Mouse (Mus musculus) neutrophil, adult 5-6 weeks (primary cell): ENCODE data around the gene AL732309.1. TPM values are rescaled to one million over a fixed set of nuclear protein-coding genes. Genes with fewer than 3 reads are reported as not detected.
A peak's percentile ranks its signal among the peaks of the same experiment; 100 is the strongest.
"Not testable (repeated sequence)": the region's sequence is repeated elsewhere in the genome, so short reads cannot be mapped to it uniquely, and the experiment has no call there.

Experiments
- ATAC-seq: fragments of 151-379, 151-347 bp; 2 replicates; pipeline ENCODE4 v1.8.0; 2017; ENCODE audit warnings: mild to moderate bottlenecking, moderate TSS enrichment; ENCODE audit not compliant: insufficient number of reproducible peaks, poor library complexity, low FRiP score, severe bottlenecking; ENCODE audit errors: extremely low read depth
- total RNA-seq: library from RNA; stranded (forward); fragments of 200-1000 nt; gene quantifications from 2 replicates; pipeline ENCODE4 v1.2.3, GENCODE M21; 2017

The AL732309.1 gene
- total RNA-seq, 1 experiment from 2014 or later = 6.1 TPM

GRCm38 (mm10) chr2:25271827-25272511 is 25.3 kb upstream of the AL732309.1 start, which contains the start of the genes Ssna1 and Anapc2:
TSS of gene Ssna1 (minus strand) at chr2:25272438.
TSS of gene Anapc2 (plus strand) at chr2:25272478.
- peak; percentile 91 for ATAC-seq

GRCm38 (mm10) chr2:25267746-25268309 is 21.2 kb upstream of the AL732309.1 start:
- no peak for ATAC-seq

- ATAC-seq = no peak
Measured at GRCm38 (mm10) chr2:25267241-25267640, 20.6 kb upstream of the AL732309.1 start.

- ATAC-seq = no peak
Measured at GRCm38 (mm10) chr2:25266720-25267119, 20.1 kb upstream of the AL732309.1 start.

- ATAC-seq = no peak
Measured at GRCm38 (mm10) chr2:25265897-25266656, 19.4 kb upstream of the AL732309.1 start.

GRCm38 (mm10) chr2:25264851-25265250 is 18.2 kb upstream of the AL732309.1 start:
- no peak for ATAC-seq

- ATAC-seq = no peak
Measured at GRCm38 (mm10) chr2:25264286-25264660, 17.6 kb upstream of the AL732309.1 start.

GRCm38 (mm10) chr2:25263623-25264285 is 17.1 kb upstream of the AL732309.1 start:
- no peak for ATAC-seq

- no peak for ATAC-seq
Measured at GRCm38 (mm10) chr2:25262795-25263622, 16.3 kb upstream of the AL732309.1 start.

- peak; percentile 98 for ATAC-seq
Measured at GRCm38 (mm10) chr2:25262291-25262767, 15.7 kb upstream of the AL732309.1 start, which contains the start of gene Tprn. TSS of gene Tprn (plus strand) at chr2:25262618.

- ATAC-seq = no peak; the same call in 1 of the 2 replicates
Measured at GRCm38 (mm10) chr2:25261870-25262269, 15.2 kb upstream of the AL732309.1 start.

GRCm38 (mm10) chr2:25258887-25259286 is 12.2 kb upstream of the AL732309.1 start:
- no peak for ATAC-seq

GRCm38 (mm10) chr2:25257250-25257649 is 10.6 kb upstream of the AL732309.1 start:
- not testable (repeated sequence) for ATAC-seq

GRCm38 (mm10) chr2:25256443-25257109 is 9.9 kb upstream of the AL732309.1 start:
- ATAC-seq = peak; percentile 49

- peak; percentile 95 for ATAC-seq
Measured at GRCm38 (mm10) chr2:25255284-25255779, 8.7 kb upstream of the AL732309.1 start, which contains the start of gene Tmem203. TSS of gene Tmem203 (plus strand) at chr2:25255439.

- ATAC-seq = no peak
Measured at GRCm38 (mm10) chr2:25252331-25252730, 5.7 kb upstream of the AL732309.1 start.

- no peak for ATAC-seq
Measured at GRCm38 (mm10) chr2:25244144-25244543, 2.5 kb downstream of the AL732309.1 start.

- no peak for ATAC-seq
Measured at GRCm38 (mm10) chr2:25243342-25243741, 3.3 kb downstream of the AL732309.1 start.
